Mouse (Mus musculus) mature B cell (primary cell): ENCODE measurements around the gene Sh3rf3.
"Not testable (repeated sequence)": the region's sequence is repeated elsewhere in the genome, so short reads cannot be mapped to it uniquely, and the experiment has no call there.

Experiments used
- in situ Hi-C: fragments of 300-500 bp; cut with MboI; formaldehyde crosslinking; loops from 2 replicates; pipeline ENCODE4 v1.14.3; 2019

Gene Sh3rf3

DNA sequence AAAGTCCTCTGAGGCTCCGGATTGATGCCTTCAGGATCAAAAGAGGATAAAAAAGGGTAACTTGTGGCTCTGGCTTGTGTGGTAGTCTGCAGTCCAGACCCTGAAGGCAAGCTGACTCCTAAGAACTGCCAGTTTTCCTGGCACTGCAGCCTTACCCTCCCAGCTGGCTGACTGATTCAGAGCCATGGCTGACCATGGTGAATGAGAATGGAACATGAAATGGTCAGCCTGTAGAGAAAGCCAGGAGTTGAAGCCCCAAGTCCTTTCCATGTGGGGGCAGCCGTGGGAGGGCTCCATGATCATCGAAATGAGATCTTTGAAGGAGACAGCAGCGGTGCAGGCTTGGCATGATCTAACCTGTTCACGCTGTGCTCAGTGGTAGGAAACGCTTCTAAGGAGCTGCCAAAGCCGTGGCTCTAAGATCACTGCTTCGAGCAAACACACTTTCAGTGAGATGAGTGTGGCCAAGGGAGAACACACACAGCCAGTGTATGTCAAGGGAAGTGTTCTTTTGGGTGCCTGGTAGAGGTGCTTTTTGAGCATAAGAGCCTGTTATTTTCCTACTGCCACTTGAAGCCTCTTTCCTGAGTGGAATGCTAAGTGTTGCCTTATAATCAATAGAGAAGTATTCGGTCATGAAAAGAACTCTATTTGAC, 168.6 kb downstream of the Sh3rf3 start:
- in situ Hi-C loops, result no loop called here

DNA sequence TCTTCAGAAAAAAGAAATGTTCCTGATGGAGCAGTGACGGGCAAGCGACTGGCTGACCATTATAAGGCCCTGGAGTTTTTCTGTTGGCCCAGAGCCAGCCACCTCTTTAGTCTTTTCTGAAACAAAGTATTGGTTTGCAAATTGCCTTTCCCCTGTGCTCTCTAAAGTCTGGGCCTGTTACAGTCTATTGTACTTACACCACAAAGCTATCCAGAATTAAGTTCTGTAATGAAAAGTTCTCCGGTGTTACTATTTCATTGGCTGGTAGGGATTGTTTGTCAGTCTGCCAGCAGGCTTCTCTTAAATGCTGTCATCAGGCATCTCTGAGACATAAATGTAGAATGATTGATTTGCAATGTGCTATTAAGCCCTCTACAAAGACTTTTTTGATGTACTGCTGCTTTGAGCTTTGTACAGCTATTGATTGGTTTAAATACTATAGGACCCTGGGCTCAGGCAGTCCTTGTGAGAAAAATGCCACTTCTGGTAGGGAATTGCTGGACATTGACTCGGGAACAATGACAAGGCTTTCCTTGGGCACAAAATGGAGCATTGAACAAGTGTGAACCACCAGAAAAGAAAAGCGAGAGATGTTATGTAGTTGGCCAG, 169.5 kb downstream of the Sh3rf3 start:
- in situ Hi-C loops, result no loop called here

DNA sequence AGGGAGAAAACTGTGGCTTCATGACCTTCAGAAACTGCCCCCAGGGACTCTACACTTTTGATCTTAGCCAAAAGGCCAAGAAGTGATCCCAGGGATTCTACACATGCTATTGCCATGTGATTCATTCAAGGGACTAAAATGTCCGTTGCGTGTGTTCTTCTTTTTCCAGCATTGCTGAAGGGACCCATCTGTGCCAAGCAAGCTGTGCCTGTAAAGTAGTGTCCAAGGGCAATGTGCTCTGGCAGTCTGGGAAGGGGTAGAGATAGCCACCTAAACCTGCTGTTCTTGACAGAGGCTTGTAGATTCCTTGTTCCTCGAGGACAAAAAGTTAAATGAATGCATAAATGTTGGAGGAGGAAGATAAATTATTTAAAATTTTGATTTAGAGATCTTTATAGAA, 178.5 kb downstream of the Sh3rf3 start:
- in situ Hi-C loops, result no loop called here

DNA sequence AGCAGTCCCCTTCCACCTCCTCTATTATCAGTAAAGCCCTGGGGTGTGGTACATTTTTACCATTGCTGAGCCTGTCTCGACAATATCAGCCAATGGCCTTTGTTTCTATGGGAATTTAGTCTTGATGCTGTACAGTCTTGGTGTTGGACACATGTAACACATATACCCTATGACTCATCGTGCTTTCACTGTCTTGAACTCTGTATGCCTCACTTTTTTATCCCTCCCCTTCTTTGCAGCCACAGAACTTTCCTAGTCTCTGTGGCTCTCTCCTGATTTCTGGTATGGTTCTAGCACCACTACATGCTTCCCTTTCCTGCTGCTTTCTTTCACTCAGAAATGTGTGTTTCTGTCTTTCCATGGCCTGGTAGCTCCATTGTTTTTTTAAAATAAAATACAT, 181.6 kb downstream of the Sh3rf3 start:
- in situ Hi-C loops, result no loop called here

DNA sequence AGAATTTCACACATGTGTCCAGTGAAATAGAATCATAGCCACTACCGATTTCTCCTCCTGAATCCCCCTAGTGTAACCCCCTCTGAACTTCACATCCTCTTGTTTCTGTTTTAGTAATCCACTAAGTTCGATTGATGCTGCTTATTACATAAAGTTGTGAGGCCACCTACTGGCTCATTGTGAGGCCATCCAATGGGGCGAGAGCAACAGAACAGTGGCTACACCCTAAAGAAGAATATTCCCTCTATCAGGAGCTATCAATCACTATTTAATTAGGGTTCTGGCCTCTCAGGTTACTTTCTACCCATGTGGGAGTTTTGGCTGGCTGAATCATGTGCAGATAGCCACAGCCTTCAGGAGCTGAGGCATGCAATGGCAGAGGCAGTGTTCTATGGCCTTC, 182.0 kb downstream of the Sh3rf3 start:
- in situ Hi-C loops, result no loop called here

DNA sequence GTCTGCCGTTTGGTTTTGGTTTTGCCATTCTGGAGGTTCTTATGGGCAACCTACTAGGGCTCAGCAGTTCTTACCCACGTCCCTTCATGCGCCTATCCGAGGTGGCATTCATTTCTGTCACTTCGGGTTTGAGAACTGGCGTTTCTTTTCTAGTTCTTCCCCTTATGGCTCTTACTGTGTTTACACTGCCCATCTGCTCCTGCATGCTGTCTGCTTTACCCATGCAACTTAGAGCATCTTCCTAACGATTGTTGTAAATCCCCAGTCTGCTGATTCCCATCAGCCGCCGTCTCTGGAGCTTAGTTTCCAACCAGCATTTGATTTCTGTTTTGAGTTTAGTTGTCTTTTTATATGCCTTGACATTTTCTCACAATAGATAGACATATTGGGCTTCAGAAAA, 189.2 kb downstream of the Sh3rf3 start:
- in situ Hi-C loops, result no loop called here

DNA sequence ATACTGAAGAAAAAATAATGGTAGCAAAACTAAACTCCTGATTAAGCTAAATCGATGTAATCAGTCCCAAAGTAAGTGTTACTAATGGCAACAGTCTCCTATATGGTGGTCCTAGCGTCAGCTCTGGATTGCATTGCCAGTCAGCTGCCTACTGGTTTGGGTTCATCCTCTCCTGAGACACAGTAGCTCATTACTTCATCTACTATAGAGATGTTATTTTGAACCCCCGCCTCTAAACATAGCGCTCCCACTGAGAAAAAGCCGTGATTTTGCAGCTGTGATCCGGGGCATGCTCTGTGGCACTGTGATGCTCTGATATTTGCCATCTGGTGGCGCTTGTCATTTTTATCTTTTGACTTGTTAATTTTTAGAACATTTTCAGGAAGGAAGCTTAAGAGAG, 198.3 kb downstream of the Sh3rf3 start:
- in situ Hi-C loops, result no loop called here

DNA sequence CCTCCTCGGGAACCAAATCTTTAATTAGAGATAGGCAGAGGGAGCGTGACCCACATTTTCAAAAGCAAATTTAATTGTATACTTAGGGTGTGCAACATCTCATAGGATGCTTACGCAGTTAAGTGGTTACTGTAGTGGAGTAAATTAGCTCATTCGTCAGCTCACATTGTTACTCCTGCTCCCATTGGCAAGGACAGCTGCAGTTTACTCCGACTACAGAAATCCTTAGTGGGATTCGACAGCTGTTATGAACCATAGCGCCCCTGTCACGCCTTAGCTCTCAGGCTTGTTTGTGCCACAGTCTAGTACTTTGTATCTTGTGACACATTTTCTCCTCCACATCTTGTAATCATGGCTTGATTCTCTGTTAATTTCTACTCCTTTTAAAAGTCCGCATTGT, 200.5 kb downstream of the Sh3rf3 start:
- in situ Hi-C loops, result no loop called here

DNA sequence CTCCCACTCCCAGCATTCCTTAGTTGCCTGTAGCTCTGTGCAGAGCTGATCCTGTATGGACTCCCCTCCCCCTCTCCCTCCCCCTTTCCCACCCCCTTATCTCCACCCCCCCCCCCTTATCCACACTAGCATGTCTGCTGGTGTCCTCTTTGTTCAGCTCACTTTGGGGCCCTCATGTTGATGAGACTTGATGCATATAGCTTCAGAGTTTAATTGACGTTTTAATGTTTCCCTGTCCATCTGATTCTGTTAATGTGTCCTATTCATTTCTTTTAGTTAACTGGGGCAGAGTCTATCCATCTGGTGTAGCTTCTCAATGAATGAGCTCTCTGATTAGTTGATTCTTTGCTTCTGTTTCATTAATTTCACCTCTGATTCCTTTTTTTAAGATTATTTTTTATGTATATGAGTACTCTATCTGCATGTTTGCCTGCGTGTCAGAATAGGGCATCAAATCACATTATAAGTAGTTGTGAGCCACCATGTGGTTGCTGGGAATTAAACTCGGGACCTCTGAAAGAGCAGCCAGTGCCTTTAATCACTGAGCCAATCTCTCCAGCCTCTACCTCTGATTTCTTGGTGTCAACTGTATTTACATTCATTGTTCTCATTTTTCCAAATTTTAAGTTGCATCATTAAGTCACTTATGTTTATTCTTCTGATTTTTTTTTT, 206.3 kb downstream of the Sh3rf3 start:
- in situ Hi-C loops, result no loop called here

DNA sequence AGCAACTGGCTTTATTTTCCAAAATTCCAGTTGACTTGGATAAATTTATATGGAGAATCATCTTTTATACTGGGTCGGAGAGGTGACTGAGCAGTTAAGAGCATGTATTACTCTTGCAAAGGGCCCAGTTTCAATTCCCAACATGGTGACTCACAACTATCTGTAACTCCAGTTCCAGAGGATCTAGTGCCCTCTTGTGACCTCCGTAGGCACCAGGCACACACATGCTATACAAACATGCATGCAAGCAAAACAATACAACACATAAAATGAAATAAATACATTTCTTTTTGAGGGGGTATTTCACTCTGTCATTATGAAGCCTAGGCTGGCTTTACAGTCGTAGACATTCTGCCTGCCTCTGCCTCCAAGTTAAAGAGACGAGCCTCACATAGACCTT, 237.3 kb downstream of the Sh3rf3 start:
- in situ Hi-C loops, result no loop called here

DNA sequence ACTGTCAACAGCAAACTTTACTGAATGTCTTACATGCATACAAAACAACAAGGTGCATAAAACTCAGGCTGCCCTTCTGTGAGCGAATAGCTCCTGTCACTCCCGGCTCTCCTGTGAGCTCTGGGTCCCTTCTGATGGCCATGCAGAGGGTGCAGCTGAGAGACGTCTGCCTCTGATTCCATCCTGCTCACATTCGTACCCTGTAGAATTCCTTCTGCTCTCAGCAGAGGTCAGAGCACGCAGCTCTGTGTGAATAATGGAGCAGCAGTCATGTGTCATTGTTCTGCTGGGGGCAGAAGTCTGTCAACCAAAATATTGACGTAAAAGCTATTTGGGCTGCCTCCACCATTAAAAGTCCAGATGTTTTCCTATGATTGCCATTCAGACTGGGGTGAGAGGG, 243.1 kb downstream of the Sh3rf3 start:
- in situ Hi-C loops, result no loop called here

DNA sequence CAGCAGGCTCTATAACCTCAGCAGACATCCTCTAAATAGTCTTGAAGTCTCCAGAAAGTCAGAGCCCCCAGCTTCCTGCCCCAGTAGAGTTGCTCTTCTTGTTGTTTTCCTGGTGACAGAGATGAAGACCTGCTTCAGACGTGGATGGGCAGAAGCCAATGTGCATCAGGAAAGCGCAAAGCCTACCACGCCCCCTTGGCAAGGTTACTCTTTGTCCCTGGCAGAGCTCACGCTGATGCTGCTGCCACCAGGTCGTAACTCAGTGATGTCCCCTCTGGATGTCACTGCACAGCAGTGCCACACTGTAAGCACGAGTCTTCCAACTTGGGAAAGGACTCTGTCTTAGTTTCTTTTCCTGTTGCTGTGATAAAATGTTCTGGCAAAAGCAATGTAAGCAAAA, 253.6 kb downstream of the Sh3rf3 start:
- in situ Hi-C loops, result no loop called here

DNA sequence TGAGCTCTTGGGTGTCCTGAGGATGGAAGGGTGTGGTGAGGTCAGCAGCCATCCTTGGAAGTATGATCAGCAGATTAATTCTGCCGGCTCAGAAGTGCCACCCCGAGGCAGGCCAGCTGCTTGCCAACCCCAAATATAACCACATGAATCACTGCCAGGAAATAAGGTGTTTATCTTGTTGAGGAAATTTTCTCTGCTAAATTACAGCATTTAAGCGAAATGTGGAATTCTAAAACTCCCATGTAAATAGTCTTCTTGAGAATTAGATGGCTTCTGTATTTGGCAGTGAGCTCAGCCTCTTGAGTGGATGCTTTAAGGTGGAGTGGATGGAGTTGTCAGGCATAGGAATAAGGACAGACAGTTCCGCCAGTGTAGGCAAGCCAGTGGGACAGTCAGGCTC, 259.7 kb downstream of the Sh3rf3 start:
- in situ Hi-C loops, result no loop called here

DNA sequence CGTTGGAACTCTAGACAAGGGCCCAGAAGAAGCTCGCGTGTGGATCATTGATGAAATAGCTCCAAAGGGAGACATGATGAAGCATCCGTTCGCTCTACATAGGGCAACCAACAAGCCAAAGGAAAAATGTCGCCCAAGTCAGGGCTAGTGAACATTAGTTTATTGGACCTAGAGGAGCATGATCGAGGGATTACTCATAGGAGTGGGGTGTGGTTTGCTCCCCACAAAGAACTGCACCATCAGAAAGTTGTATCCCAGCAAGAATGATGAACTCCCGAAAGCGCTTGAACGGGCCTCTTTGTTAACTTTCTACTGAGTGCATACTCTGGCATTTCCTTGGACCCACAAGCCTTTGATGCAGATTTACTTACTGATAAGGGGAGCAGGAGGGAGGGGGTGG, 263.5 kb downstream of the Sh3rf3 start:
- in situ Hi-C loops, result no loop called here

DNA sequence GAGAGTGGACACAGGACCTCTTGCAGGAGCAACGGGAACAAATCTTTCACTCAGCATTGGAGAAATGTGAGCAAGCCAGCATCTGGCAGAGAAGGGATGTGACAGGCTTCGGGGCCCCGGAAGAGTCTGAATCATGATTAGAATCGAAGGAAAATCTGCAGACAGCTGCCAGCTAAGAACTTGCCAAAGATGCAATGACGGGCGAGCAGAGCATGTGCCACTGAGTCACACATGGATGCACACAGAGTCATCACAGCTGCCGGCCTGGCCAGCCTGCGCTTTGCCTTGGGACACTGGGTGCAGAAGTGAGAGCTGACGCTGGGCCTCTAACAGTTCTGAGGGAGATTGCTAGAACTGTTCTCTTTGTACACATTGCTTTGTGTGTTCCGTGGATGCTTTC, 264.8 kb downstream of the Sh3rf3 start:
- in situ Hi-C loops, result no loop called here

DNA sequence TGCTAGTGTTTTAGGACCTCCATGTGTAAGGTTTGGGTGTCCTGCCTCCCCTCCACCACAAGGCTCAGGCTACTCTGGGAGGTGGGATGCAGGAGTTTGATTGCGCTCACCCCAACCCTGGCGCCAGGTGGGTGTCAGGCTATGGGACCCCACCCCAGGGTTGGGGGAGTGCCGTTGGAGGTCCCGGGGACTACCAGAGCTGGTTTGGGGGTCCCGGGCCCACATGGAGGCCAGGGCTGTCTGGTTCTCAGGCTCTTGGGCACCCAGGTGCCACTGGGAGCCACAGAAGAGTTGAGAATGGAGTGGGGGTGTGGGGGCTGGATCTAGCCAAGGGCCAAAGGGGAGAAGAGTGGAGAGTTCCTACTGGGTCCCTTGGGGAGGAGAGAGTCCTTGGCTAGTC, 272.4 kb downstream of the Sh3rf3 start:
- in situ Hi-C loops, result no loop called here

DNA sequence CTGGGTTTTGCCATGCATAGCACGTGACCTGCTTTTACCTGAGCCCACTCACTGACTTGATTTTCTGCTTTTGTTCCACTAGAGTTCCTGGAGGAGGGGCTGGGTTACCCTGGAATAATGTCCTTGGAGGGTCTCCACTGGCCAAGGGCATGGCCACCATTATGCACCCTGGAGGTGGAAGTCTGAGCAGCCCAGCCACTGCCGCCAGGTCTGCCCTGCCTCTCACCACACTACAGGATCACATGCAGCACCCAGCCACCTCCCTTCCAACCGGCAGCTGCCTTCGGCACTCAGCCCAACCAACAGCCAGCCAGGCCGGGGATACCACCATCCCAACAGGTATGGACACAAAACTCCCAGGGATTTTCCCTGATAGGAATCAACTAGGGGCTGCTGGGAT, 273.4 kb downstream of the Sh3rf3 start:
- in situ Hi-C loops, result no loop called here

DNA sequence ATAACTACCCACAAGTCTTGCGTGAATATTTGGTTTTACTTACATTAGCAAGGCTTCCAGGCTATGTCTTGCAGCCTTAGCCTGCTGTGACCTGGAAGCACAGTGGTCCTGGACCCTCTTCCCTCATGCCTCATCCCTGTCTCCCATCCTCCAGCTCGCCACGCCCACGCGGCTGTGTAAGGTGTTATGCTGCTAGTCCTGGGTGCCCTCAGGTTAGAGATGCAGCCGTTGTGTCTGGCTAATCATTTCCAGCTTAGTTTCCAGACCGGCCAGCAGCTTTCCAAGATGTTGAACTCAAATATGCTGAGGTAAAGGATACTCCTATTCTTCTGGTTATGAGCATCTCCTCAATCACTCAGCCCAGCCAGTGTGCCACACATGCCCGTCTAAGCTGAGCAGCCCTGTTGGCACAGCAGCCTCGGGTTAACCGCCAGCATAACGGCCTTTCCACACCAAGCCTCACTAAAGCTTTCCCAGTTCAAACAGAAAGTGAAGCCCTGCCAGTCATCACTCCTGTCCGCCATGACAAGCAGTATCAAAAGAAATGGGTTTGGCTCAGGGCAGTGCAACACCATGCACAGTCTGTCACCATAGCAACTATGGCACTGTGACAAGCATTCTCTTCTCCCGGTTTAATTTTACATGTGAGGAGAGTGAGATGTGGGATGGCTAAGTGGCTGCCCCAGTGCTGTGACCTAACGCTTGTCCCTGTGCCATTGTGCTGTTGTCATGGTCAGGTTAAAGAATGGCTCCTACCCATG, 276.9 kb downstream of the Sh3rf3 start:
- in situ Hi-C loops, result no loop called here

DNA sequence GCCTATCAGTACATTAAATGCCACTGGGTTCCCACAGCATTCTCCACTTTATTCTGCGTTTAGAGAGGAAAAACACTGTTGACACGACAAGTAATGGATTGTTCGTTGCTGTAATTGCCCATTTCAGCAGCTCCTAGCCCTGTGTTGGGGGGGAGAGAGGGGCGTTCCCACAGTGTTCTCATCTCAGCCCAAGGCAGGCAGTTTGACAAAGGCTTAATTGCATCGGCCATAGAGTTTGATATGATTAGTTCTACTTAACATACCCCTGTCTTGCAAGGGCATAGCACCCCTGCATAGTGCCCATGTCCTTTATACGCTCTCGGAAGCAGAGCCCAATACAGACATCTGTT, 277.4 kb downstream of the Sh3rf3 start:
- in situ Hi-C loops, result no loop called here

DNA sequence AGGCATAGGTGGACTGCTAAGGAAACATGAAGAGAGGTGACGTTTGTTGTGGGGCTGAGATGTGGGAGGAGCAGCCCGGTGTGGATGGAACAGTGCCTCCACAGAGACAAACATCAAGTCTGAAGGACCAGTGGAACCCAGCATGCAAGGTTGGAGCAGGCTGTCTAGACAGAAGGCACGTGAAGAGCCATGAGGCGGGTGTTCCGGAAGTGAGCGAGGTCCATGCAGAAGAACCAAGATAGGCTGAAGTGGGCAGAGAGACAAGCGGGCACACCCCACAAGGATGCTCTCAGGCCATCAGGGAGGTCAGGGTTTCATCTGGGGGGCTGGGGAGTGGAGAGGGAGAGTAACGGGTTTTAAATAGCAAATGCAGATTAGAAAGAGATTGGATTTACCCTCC, 278.4 kb downstream of the Sh3rf3 start:
- in situ Hi-C loops, result no loop called here

DNA sequence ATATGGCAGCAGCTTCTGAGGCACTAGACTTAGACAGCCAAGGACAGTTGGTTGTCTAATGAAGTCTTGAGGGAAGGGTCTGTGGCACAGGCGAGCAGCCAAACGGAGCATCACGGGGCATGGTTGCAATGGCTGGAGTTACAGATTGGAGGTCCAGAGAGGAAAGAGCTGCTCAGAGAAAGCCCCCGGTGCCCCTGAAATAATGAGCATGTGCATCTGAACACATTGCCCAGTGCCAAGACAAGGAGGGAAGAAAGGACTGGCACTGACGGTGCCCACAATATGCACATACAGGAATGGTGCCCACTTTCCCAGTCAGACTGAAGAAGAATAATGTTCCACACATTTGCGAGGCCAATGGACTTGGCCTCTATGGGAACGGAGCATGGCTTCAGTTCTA, 278.8 kb downstream of the Sh3rf3 start:
- in situ Hi-C loops, result no loop called here

DNA sequence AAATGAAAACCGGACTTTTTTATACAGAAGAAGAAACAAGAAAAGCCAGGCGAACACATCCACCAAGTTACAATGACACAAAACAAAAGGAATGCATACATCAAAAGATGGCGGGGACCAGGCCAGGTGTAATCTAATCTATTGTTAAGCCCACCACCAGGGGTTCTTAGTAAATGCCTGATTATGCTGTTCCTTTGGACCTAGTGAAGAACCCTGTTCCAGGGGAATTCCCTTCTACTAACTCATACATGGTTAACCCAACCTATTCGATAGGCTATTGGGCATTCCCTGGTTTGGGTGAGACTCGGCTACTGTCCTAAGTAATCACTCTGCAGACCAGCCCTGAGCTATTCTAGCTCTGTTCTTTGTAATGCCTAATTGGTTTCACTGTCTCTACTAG, 289.9 kb downstream of the Sh3rf3 start:
- in situ Hi-C loops, result not testable (repeated sequence)

DNA sequence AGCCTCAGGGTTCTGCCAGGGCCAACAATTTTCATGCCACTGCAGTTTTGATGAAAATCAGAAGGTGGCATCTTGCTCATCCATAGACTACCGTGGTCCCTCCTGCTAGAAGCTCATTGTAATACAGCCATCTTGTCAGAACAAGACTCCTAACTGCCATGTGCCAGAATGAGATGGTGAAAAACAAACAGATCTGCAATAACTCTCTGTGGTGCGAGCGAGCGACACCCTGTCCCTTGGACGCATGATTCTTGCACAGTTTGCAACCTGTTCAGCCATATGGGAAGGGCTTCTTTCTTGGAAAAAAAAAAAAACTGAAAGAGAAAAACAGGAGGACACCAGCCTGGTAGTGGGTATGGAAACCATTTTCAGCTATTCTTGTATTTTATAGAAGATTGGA, 291.5 kb downstream of the Sh3rf3 start:
- in situ Hi-C loops, result no loop called here
